Mouse (Mus musculus): ENCODE measurements at regions not wholly inside any gene's neighbourhood (a gene's known extent, or its start where the extent isn't known, plus 50 kb on each side); places are given as distances from the start of the nearest gene placed in this dataset.

GRCm38 (mm10) chr7:138655940-138656339 is 189.9 kb upstream of the Ppp2r2d start:
- 56% methylated on average over 3 of the region's 3 CpGs for whole genome bisulfite sequencing
- no peaks in the 10 kb centered on the region for H3K27me3 ChIP-seq (replicated peaks; ENCODE audit: control insufficient read depth, insufficient read depth, low read length)
- H3K4me1 ChIP-seq (ENCODE audit: control insufficient read depth, insufficient read depth, low read depth, low read length) = no peaks in the 10 kb centered on the region; the same call in none of the 2 replicates
- H3K36me3 ChIP-seq (ENCODE audit: control insufficient read depth, insufficient read depth, low read length) = no peaks in the 10 kb centered on the region
- no peak overlapping the region for H3K4me2 ChIP-seq (ENCODE audit: low read length)
- no peak overlapping the region for H3K4me3 ChIP-seq (ENCODE audit: low read length)
- no peak overlapping the region for H3K9ac ChIP-seq (ENCODE audit: low read depth, low read length)
- ATAC-seq = no peak
- no peak overlapping the region for H3K27ac ChIP-seq (ENCODE audit: low read depth, low read length)
- no peaks in the 10 kb centered on the region for H3K9me3 ChIP-seq (ENCODE audit: control insufficient read depth, low read length)

GRCm38 (mm10) chr7:138650946-138651345 is 194.9 kb upstream of the Ppp2r2d start:
- Histone ChIP-seq H3K4me3 (ENCODE audit: low read length) (no peak overlapping the region), H3K9me3 (ENCODE audit: control insufficient read depth, low read length) (no peaks in the 10 kb centered on the region), H3K27ac (ENCODE audit: low read depth, low read length) (no peak overlapping the region), H3K27me3 (replicated peaks; ENCODE audit: control insufficient read depth, insufficient read depth, low read length) (no peaks in the 10 kb centered on the region), H3K4me1 (ENCODE audit: control insufficient read depth, insufficient read depth, low read depth, low read length) (no peaks in the 10 kb centered on the region; the same call in 1 of the 2 replicates), H3K36me3 (ENCODE audit: control insufficient read depth, insufficient read depth, low read length) (no peaks in the 10 kb centered on the region), H3K9ac (ENCODE audit: low read depth, low read length) (no peak overlapping the region), H3K4me2 (ENCODE audit: low read length) (no peak overlapping the region)
- WGBS = 74% methylated on average over 5 of the region's 5 CpGs
- ATAC-seq = no peak

GRCm38 (mm10) chr7:138647636-138648035 is 198.2 kb upstream of the Ppp2r2d start:
- no peaks in the 10 kb centered on the region for H3K36me3 ChIP-seq (ENCODE audit: control insufficient read depth, insufficient read depth, low read length)
- no peak for ATAC-seq
- WGBS = 71% methylated on average over 2 of the region's 2 CpGs
- no peaks in the 10 kb centered on the region for H3K9me3 ChIP-seq (ENCODE audit: control insufficient read depth, low read length)
- H3K27ac ChIP-seq (ENCODE audit: low read depth, low read length) = no peak overlapping the region
- H3K27me3 ChIP-seq (replicated peaks; ENCODE audit: control insufficient read depth, insufficient read depth, low read length) = no peaks in the 10 kb centered on the region
- no peak overlapping the region for H3K4me3 ChIP-seq (ENCODE audit: low read length)
- H3K4me1 ChIP-seq (ENCODE audit: control insufficient read depth, insufficient read depth, low read depth, low read length) = no peaks in the 10 kb centered on the region
- no peak overlapping the region for H3K4me2 ChIP-seq (ENCODE audit: low read length)
- H3K9ac ChIP-seq (ENCODE audit: low read depth, low read length) = no peak overlapping the region

- WGBS = 74% methylated on average over 6 of the region's 6 CpGs
- Histone ChIP-seq H3K9me3 (ENCODE audit: control insufficient read depth, low read length) (no peaks in the 10 kb centered on the region), H3K9ac (ENCODE audit: low read depth, low read length) (no peak overlapping the region), H3K4me3 (ENCODE audit: low read length) (no peak overlapping the region), H3K27ac (ENCODE audit: low read depth, low read length) (no peak overlapping the region), H3K4me1 (ENCODE audit: control insufficient read depth, insufficient read depth, low read depth, low read length) (no peaks in the 10 kb centered on the region), H3K27me3 (replicated peaks; ENCODE audit: control insufficient read depth, insufficient read depth, low read length) (no peaks in the 10 kb centered on the region), H3K4me2 (ENCODE audit: low read length) (no peak overlapping the region), H3K36me3 (ENCODE audit: control insufficient read depth, insufficient read depth, low read length) (no peaks in the 10 kb centered on the region)
- no peak for ATAC-seq
Measured at GRCm38 (mm10) chr7:138640492-138641165, 205.2 kb upstream of the Ppp2r2d start.

- 86% methylated on average over 3 of the region's 3 CpGs for WGBS
- no peaks in the 10 kb centered on the region for H3K27me3 ChIP-seq (replicated peaks; ENCODE audit: control insufficient read depth, insufficient read depth, low read length)
- H3K4me1 ChIP-seq (ENCODE audit: control insufficient read depth, insufficient read depth, low read depth, low read length) = no peaks in the 10 kb centered on the region
- H3K4me3 ChIP-seq (ENCODE audit: low read length) = no peak overlapping the region
- no peak for ATAC-seq
- H3K36me3 ChIP-seq (ENCODE audit: control insufficient read depth, insufficient read depth, low read length) = no peaks in the 10 kb centered on the region
- no peak overlapping the region for H3K9ac ChIP-seq (ENCODE audit: low read depth, low read length)
- no peaks in the 10 kb centered on the region for H3K9me3 ChIP-seq (ENCODE audit: control insufficient read depth, low read length)
- no peak overlapping the region for H3K27ac ChIP-seq (ENCODE audit: low read depth, low read length)
- H3K4me2 ChIP-seq (ENCODE audit: low read length) = no peak overlapping the region
Measured at GRCm38 (mm10) chr7:138639541-138639940, 206.3 kb upstream of the Ppp2r2d start.

GRCm38 (mm10) chr7:138626061-138626460 is 219.8 kb upstream of the Ppp2r2d start:
- Histone ChIP-seq H3K9me3 (ENCODE audit: control insufficient read depth, low read length) (no peaks in the 10 kb centered on the region), H3K4me2 (ENCODE audit: low read length) (no peak overlapping the region), H3K4me3 (ENCODE audit: low read length) (no peak overlapping the region), H3K4me1 (ENCODE audit: control insufficient read depth, insufficient read depth, low read depth, low read length) (no peaks in the 10 kb centered on the region), H3K27me3 (replicated peaks; ENCODE audit: control insufficient read depth, insufficient read depth, low read length) (no peaks in the 10 kb centered on the region), H3K9ac (ENCODE audit: low read depth, low read length) (no peak overlapping the region), H3K27ac (ENCODE audit: low read depth, low read length) (no peak overlapping the region), H3K36me3 (ENCODE audit: control insufficient read depth, insufficient read depth, low read length) (no peaks in the 10 kb centered on the region)
- WGBS = 84% methylated on average over 9 of the region's 9 CpGs
- no peak for ATAC-seq

- Histone ChIP-seq H3K4me3 (ENCODE audit: low read length) (no peak overlapping the region), H3K4me2 (ENCODE audit: low read length) (no peak overlapping the region), H3K9ac (ENCODE audit: low read depth, low read length) (no peak overlapping the region), H3K27ac (ENCODE audit: low read depth, low read length) (no peak overlapping the region), H3K9me3 (ENCODE audit: control insufficient read depth, low read length) (no peaks in the 10 kb centered on the region), H3K36me3 (ENCODE audit: control insufficient read depth, insufficient read depth, low read length) (no peaks in the 10 kb centered on the region), H3K4me1 (ENCODE audit: control insufficient read depth, insufficient read depth, low read depth, low read length) (no peaks in the 10 kb centered on the region; the same call in 1 of the 2 replicates), H3K27me3 (replicated peaks; ENCODE audit: control insufficient read depth, insufficient read depth, low read length) (no peaks in the 10 kb centered on the region)
- ATAC-seq = no peak
- 80% methylated on average over 10 of the region's 10 CpGs for WGBS
Measured at GRCm38 (mm10) chr7:138620896-138621655, 223.5 kb upstream of the Tcerg1l start.

GRCm38 (mm10) chr7:138620080-138620684 is 222.7 kb upstream of the Tcerg1l start:
- H3K4me1 ChIP-seq (ENCODE audit: control insufficient read depth, insufficient read depth, low read depth, low read length) = no peaks in the 10 kb centered on the region; the same call in 1 of the 2 replicates
- 63% methylated on average over 5 of the region's 5 CpGs for WGBS
- no peaks in the 10 kb centered on the region for H3K9me3 ChIP-seq (ENCODE audit: control insufficient read depth, low read length)
- no peaks in the 10 kb centered on the region for H3K27me3 ChIP-seq (replicated peaks; ENCODE audit: control insufficient read depth, insufficient read depth, low read length)
- H3K27ac ChIP-seq (ENCODE audit: low read depth, low read length) = no peak overlapping the region
- no peak overlapping the region for H3K9ac ChIP-seq (ENCODE audit: low read depth, low read length)
- no peak overlapping the region for H3K4me3 ChIP-seq (ENCODE audit: low read length)
- no peak overlapping the region for H3K4me2 ChIP-seq (ENCODE audit: low read length)
- H3K36me3 ChIP-seq (ENCODE audit: control insufficient read depth, insufficient read depth, low read length) = no peaks in the 10 kb centered on the region
- no peak for ATAC-seq

- no peak for ATAC-seq
Measured at GRCm38 (mm10) chr7:138616468-138616867, 218.9 kb upstream of the Tcerg1l start.

More at GRCm38 (mm10) chr7:138616468-138616867, 218.9 kb upstream of the Tcerg1l start:
- Histone ChIP-seq H3K4me3 (ENCODE audit: low read length) (no peak overlapping the region), H3K9me3 (ENCODE audit: control insufficient read depth, low read length) (no peaks in the 10 kb centered on the region), H3K4me1 (ENCODE audit: control insufficient read depth, insufficient read depth, low read depth, low read length) (no peaks in the 10 kb centered on the region; the same call in 1 of the 2 replicates), H3K9ac (ENCODE audit: low read depth, low read length) (no peak overlapping the region), H3K27me3 (replicated peaks; ENCODE audit: control insufficient read depth, insufficient read depth, low read length) (no peaks in the 10 kb centered on the region; the same call in 1 of the 2 replicates), H3K36me3 (ENCODE audit: control insufficient read depth, insufficient read depth, low read length) (no peaks in the 10 kb centered on the region), H3K4me2 (ENCODE audit: low read length) (no peak overlapping the region), H3K27ac (ENCODE audit: low read depth, low read length) (no peak overlapping the region)
- 79% methylated on average over 2 of the region's 2 CpGs for WGBS
